Mouse (Mus musculus) small intestine, adult 2 months (tissue): ENCODE data around the gene Ms4a4a. TPM values are rescaled to one million over a fixed set of nuclear protein-coding genes. Genes with fewer than 3 reads are reported as not detected.

ENCODE experiments used
- H3K27ac ChIP-seq: fragments of 200-500 bp; 2 replicates; pipeline ENCODE4 v1.5.1; 2012; ENCODE audit warnings: low read depth, low read length, control low read depth, inconsistent platforms; ENCODE audit not compliant: insufficient read depth
- H3K27me3 ChIP-seq: fragments of 200-500 bp; 2 replicates; pipeline ENCODE4 v1.6.1; 2012; ENCODE audit warnings: mild to moderate bottlenecking, moderate library complexity, low read length, inconsistent platforms; ENCODE audit not compliant: control insufficient read depth, insufficient read depth
- H3K36me3 ChIP-seq: fragments of 200-500 bp; 2 replicates; pipeline ENCODE4 v1.6.1; 2012; ENCODE audit warnings: mild to moderate bottlenecking, low read length, control low read depth, inconsistent platforms; ENCODE audit not compliant: control insufficient read depth, insufficient read depth
- H3K4me1 ChIP-seq: fragments of 200-500 bp; 2 replicates; pipeline ENCODE4 v1.6.1; 2012; ENCODE audit warnings: low read length, inconsistent platforms, mixed read lengths; ENCODE audit not compliant: control insufficient read depth, insufficient read depth, insufficient read length
- H3K4me3 ChIP-seq: fragments of 200-500 bp; 2 replicates; pipeline ENCODE4 v1.5.1; 2012; ENCODE audit warnings: low read depth, mild to moderate bottlenecking, control low read depth, inconsistent platforms, low read length, moderate library complexity
- CTCF ChIP-seq: fragments of 200-500 bp; IDR thresholded peaks from 2 replicates; pipeline ENCODE4 v1.5.1; 2012; ENCODE audit warnings: low read depth, mild to moderate bottlenecking, control low read depth, inconsistent platforms, low read length, moderate library complexity, mixed read lengths; ENCODE audit not compliant: insufficient replicate concordance, insufficient read length; ENCODE audit errors: extremely low read depth
- POLR2A ChIP-seq: fragments of 200-500 bp; IDR thresholded peaks from 2 replicates; pipeline ENCODE4 v1.6.1; 2012; ENCODE audit warnings: low read depth, mild to moderate bottlenecking, control low read depth, inconsistent platforms, low read length, moderate library complexity
- WGBS: fragments of 180-500 bp; shearing (Covaris S2); methylation state at CpG from one replicate; pipeline ENCODE4 v1.1.7; 2018; 5-methylcytosine and 5-hydroxymethylcytosine counted together
- polyA plus RNA-seq: library from polyadenylated mRNA; depleted of rRNA; stranded (reverse); fragments of >200 nt; gene quantifications from 2 replicates; pipeline ENCODE4 v1.2.3, GENCODE M21; 2012; rRNA removed

Gene Ms4a4a
- polyA plus RNA-seq, 1 experiment: 0.35 TPM

DNA sequence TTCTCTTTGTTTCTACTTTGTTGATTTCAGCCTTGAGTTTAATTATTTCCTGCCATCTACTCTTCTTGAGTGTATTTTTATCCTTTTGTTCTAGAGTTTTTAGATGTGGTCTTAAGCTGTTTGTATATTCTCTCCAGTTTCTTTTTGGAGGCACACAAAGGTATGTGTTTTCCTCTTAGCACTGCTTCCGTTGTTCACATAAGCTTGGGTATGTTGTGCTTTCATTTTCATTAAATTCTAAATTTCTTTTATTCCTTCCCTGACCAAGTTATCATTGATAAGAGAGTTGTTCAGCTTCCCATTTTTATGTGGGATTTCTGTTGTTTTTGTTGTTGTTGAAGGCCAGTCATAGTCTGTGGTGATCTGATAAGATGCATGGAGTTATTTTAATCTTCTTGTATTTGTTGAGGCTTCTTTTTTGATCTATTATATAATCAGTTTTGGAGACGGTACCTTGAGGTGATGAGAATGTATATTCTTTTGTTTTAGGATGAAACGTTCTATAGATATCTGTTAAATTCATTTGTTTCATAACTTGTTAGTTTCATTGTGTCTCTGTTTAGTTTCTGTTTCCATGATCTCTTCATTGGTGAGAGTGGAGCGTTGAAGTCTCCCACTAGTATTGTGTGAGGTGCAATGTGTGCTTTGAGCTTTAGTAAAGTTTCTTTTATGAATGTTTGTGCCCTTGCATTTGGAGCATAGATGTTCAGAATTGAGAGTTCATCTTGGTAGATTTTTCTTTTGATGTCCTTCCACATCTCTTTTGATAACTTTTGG lies 59.9 kb downstream of the Ms4a4a start:
- TF ChIP-seq CTCF (no peak), POLR2A (no peak)
- no peak overlapping the region for H3K4me3 ChIP-seq
- H3K36me3 ChIP-seq: no peaks in the 10 kb centered on the region
- no peak overlapping the region for H3K27ac ChIP-seq
- 74% methylated on average over 4 of the region's 4 CpGs for WGBS
- no peaks in the 10 kb centered on the region for H3K4me1 ChIP-seq
- no peaks in the 10 kb centered on the region for H3K27me3 ChIP-seq

Other genes with a start within 250 kb of the Ms4a4a start
- gene 1700017D01Rik, start 244.6 kb upstream of the Ms4a4a start, polyA plus RNA-seq: not detected in 2 replicates
- not detected in 2 replicates for gene 1700025F22Rik, start 210.2 kb upstream of the Ms4a4a start, polyA plus RNA-seq
- gene Ms4a13, start 178.8 kb upstream of the Ms4a4a start, polyA plus RNA-seq: not detected in 2 replicates
- 4.1 and 5.8 TPM in 2 replicates for gene Ms4a12, start 143.1 kb upstream of the Ms4a4a start, polyA plus RNA-seq
- gene Ms4a1, start 109.3 kb upstream of the Ms4a4a start, polyA plus RNA-seq: 0.14 and 0.52 TPM in 2 replicates
- not detected in 2 replicates for gene Ms4a5, start 91.7 kb upstream of the Ms4a4a start, polyA plus RNA-seq
- 0.05 and 0.10 TPM in 2 replicates for gene Ms4a14, start 61.1 kb upstream of the Ms4a4a start, polyA plus RNA-seq
- gene Ms4a7, start 39.4 kb upstream of the Ms4a4a start, polyA plus RNA-seq: 0.91 and 1.0 TPM in 2 replicates
- 0.27 and 0.51 TPM in 2 replicates for gene Ms4a4c, start 29.2 kb downstream of the Ms4a4a start, polyA plus RNA-seq
- 0.60 and 0.63 TPM in 2 replicates for gene Ms4a4b, start 68.0 kb downstream of the Ms4a4a start, polyA plus RNA-seq
- 1.1 and 1.6 TPM in 2 replicates for gene Ms4a6c, start 93.8 kb downstream of the Ms4a4a start, polyA plus RNA-seq
- gene Gm8369, start 110.4 kb downstream of the Ms4a4a start, polyA plus RNA-seq: 0.28 and 0.82 TPM in 2 replicates
- gene Ms4a6b, start 141.0 kb downstream of the Ms4a4a start, polyA plus RNA-seq: 1.2 and 1.3 TPM in 2 replicates
- gene Ms4a4d, start 161.3 kb downstream of the Ms4a4a start, polyA plus RNA-seq: 5.5 and 6.6 TPM in 2 replicates
- 1.5 and 1.7 TPM in 2 replicates for gene Ms4a6d, start 229.3 kb downstream of the Ms4a4a start, polyA plus RNA-seq
- gene Ms4a2, start 248.2 kb downstream of the Ms4a4a start, polyA plus RNA-seq: not detected in 2 replicates